Mouse (Mus musculus) heart, adult 2 months (tissue): ENCODE measurements around the gene Memo1.

Experiments
- CTCF ChIP-seq: fragments of 200-600 bp; IDR thresholded peaks from 2 replicates; pipeline ENCODE4 v1.8.1; 2022; ENCODE audit warnings: antibody characterized with exemption, mild to moderate bottlenecking, moderate library complexity
- POLR2A ChIP-seq: fragments of 200-500 bp; IDR thresholded peaks from 2 replicates; pipeline ENCODE4 v1.6.1; 2011; ENCODE audit warnings: mild to moderate bottlenecking, low read depth, low read length, control low read depth; ENCODE audit not compliant: insufficient read depth

DNA sequence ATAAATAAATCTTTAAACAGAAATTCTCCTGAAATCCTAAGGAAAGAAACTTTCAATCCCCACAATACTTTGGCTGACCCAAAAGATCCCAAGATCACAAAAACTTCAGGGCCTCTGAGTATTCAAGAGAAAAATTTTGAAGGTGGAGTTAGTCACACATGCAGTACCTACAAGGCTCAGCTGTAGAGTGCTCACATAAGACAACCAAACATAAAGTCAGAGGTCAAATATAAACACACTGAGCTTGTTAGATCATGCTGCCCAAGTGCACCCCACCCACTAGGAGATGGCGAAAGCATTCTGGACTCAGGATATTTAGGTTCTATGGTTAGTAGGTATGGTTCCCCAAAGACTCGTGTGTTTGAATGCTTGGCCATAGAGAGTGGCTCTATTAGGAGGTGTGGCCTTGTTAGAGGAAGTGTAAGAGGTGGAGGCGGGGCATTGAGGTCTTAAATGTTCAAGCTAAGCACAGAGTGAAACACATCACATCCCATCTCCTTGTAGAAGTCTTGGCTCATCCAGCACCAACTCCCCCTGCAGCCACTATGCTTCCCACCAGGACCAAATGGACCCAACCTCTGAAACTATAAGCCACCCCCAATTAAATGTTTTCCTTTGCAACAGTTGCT is 67.1 kb downstream of the Memo1 start:
- TF ChIP-seq CTCF (no peak), POLR2A (no peak)
